Mouse (Mus musculus): ENCODE data around the gene Scarb1. TPM values are rescaled to one million over a fixed set of nuclear protein-coding genes. Genes with fewer than 3 reads are reported as not detected.

Gene Scarb1
- polyA plus RNA-seq, 1 experiment from 2014 or later, result 66.1 TPM

GRCm38 (mm10) chr5:125268033-125268765 lies 72.7 kb downstream of the Scarb1 start:
- no peak for ATAC-seq (ENCODE audit: low read depth)
- 15% methylated on average over 10 of the region's 10 CpGs for WGBS (ENCODE audit: insufficient replicate concordance)

GRCm38 (mm10) chr5:125267150-125267961 lies 73.5 kb downstream of the Scarb1 start:
- Histone ChIP-seq H3K27me3 (0 out of 2 replicates have a peak, but pooled peaks cover 3% of the 10 kb centered on the region), H3K27ac (no peak overlapping the region), H3K9me3 (replicated peaks) (no peaks in the 10 kb centered on the region), H3K4me1 (replicated peaks) (peaks cover 25% of the 10 kb centered on the region), H3K4me3 (replicated peaks) (no peak overlapping the region), H3K9ac (no peak overlapping the region), H3K36me3 (no peaks in the 10 kb centered on the region), H3K4me2 (peak overlapping the region; percentile 45)
- WGBS (ENCODE audit: insufficient replicate concordance), result 40% methylated on average over 35 of the region's 35 CpGs
- ATAC-seq (ENCODE audit: low read depth) (no peak), DNase-seq (no peak)

More at GRCm38 (mm10) chr5:125268033-125268765, 72.7 kb downstream of the Scarb1 start:
- Histone ChIP-seq H3K27ac (no peak overlapping the region), H3K27me3 (0 out of 2 replicates have a peak, but pooled peaks cover 3% of the 10 kb centered on the region), H3K9me3 (replicated peaks) (no peaks in the 10 kb centered on the region), H3K4me3 (replicated peaks) (no peak overlapping the region), H3K4me2 (peak overlapping the region; percentile 45), H3K9ac (no peak overlapping the region), H3K4me1 (replicated peaks) (peaks cover 32% of the 10 kb centered on the region), H3K36me3 (no peaks in the 10 kb centered on the region)
- peak; percentile 46 for DNase-seq

GRCm38 (mm10) chr5:125266128-125266527 lies 74.8 kb downstream of the Scarb1 start:
- 76% methylated on average over 9 of the region's 9 CpGs for WGBS (ENCODE audit: insufficient replicate concordance)
- no peak for ATAC-seq (ENCODE audit: low read depth)
- DNase-seq, result no peak
- no peak overlapping the region for H3K4me3 ChIP-seq (replicated peaks)
- H3K27ac ChIP-seq, result no peak overlapping the region
- 0 out of 2 replicates have a peak, but pooled peaks cover 3% of the 10 kb centered on the region for H3K27me3 ChIP-seq
- no peak overlapping the region for H3K9ac ChIP-seq
- no peaks in the 10 kb centered on the region for H3K9me3 ChIP-seq (replicated peaks)
- H3K4me1 ChIP-seq (replicated peaks), result peaks cover 15% of the 10 kb centered on the region
- H3K36me3 ChIP-seq, result no peaks in the 10 kb centered on the region
- no peak overlapping the region for H3K4me2 ChIP-seq

- Histone ChIP-seq H3K4me3 (replicated peaks) (no peak overlapping the region), H3K9me3 (replicated peaks) (no peaks in the 10 kb centered on the region), H3K27ac (no peak overlapping the region), H3K9ac (no peak overlapping the region), H3K27me3 (0 out of 2 replicates have a peak, but pooled peaks cover 8% of the 10 kb centered on the region), H3K4me2 (no peak overlapping the region), H3K4me1 (replicated peaks) (0 out of 2 replicates have a peak, but pooled peaks cover 10% of the 10 kb centered on the region), H3K36me3 (no peaks in the 10 kb centered on the region)
- DNase-seq, result no peak
- 26% methylated on average over 17 of the region's 17 CpGs for WGBS (ENCODE audit: insufficient replicate concordance)
- ATAC-seq (ENCODE audit: low read depth), result no peak
Observed at GRCm38 (mm10) chr5:125264700-125265099, 76.2 kb downstream of the Scarb1 start.

- ATAC-seq (ENCODE audit: low read depth) (no peak), DNase-seq (no peak)
- H3K27ac ChIP-seq, result no peak overlapping the region
- no peak overlapping the region for H3K4me2 ChIP-seq
- H3K27me3 ChIP-seq, result 0 out of 2 replicates have a peak, but pooled peaks cover 4% of the 10 kb centered on the region
- 0 out of 2 replicates have a peak, but pooled peaks cover 7% of the 10 kb centered on the region for H3K4me1 ChIP-seq (replicated peaks)
- H3K9ac ChIP-seq, result no peak overlapping the region
- H3K36me3 ChIP-seq, result no peaks in the 10 kb centered on the region
- WGBS (ENCODE audit: insufficient replicate concordance), result 47% methylated on average over 7 of the region's 7 CpGs
- no peak overlapping the region for H3K4me3 ChIP-seq (replicated peaks)
- H3K9me3 ChIP-seq (replicated peaks), result no peaks in the 10 kb centered on the region
Observed at GRCm38 (mm10) chr5:125262578-125262977, 78.3 kb downstream of the Scarb1 start.

GRCm38 (mm10) chr5:125253917-125254316 lies 87.0 kb downstream of the Scarb1 start:
- no peaks in the 10 kb centered on the region for H3K36me3 ChIP-seq
- H3K4me1 ChIP-seq (replicated peaks), result no peaks in the 10 kb centered on the region
- no peak overlapping the region for H3K4me2 ChIP-seq
- no peak overlapping the region for H3K4me3 ChIP-seq (replicated peaks)
- 0 out of 2 replicates have a peak, but pooled peaks cover 3% of the 10 kb centered on the region for H3K27me3 ChIP-seq
- no peak overlapping the region for H3K9ac ChIP-seq
- DNase-seq (no peak), ATAC-seq (ENCODE audit: low read depth) (no peak)
- 35% methylated on average over 5 of the region's 5 CpGs for WGBS (ENCODE audit: insufficient replicate concordance)
- H3K27ac ChIP-seq, result no peak overlapping the region
- peaks cover 4% of the 10 kb centered on the region; the same call in 1 of the 2 replicates for H3K9me3 ChIP-seq (replicated peaks)

GRCm38 (mm10) chr5:125253448-125253847 lies 87.4 kb downstream of the Scarb1 start:
- H3K27me3 ChIP-seq, result peaks cover 6% of the 10 kb centered on the region
- H3K4me3 ChIP-seq (replicated peaks), result no peak overlapping the region
- no peak overlapping the region for H3K4me2 ChIP-seq
- H3K4me1 ChIP-seq (replicated peaks), result no peaks in the 10 kb centered on the region
- H3K27ac ChIP-seq, result no peak overlapping the region
- ATAC-seq (ENCODE audit: low read depth), result no peak
- no peaks in the 10 kb centered on the region for H3K36me3 ChIP-seq
- no peak for DNase-seq
- H3K9me3 ChIP-seq (replicated peaks), result peaks cover 4% of the 10 kb centered on the region; the same call in 1 of the 2 replicates
- H3K9ac ChIP-seq, result no peak overlapping the region
- 69% methylated on average over 3 of the region's 3 CpGs for WGBS (ENCODE audit: insufficient replicate concordance)

GRCm38 (mm10) chr5:125252664-125253063 lies 88.2 kb downstream of the Scarb1 start:
- Histone ChIP-seq H3K4me1 (replicated peaks) (no peaks in the 10 kb centered on the region), H3K4me2 (no peak overlapping the region), H3K27me3 (peaks cover 12% of the 10 kb centered on the region), H3K36me3 (no peaks in the 10 kb centered on the region), H3K9me3 (replicated peaks) (peaks cover 4% of the 10 kb centered on the region; the same call in 1 of the 2 replicates), H3K4me3 (replicated peaks) (no peak overlapping the region), H3K27ac (no peak overlapping the region), H3K9ac (no peak overlapping the region)
- DNase-seq (no peak), ATAC-seq (ENCODE audit: low read depth) (no peak)
- 57% methylated on average over 8 of the region's 8 CpGs for WGBS (ENCODE audit: insufficient replicate concordance)

- H3K9ac ChIP-seq, result no peak overlapping the region
- ATAC-seq (ENCODE audit: low read depth) (no peak), DNase-seq (no peak)
- H3K36me3 ChIP-seq, result no peaks in the 10 kb centered on the region
- H3K27ac ChIP-seq, result no peak overlapping the region
- peaks cover 18% of the 10 kb centered on the region for H3K27me3 ChIP-seq
- peaks cover 4% of the 10 kb centered on the region; the same call in 1 of the 2 replicates for H3K9me3 ChIP-seq (replicated peaks)
- H3K4me1 ChIP-seq (replicated peaks), result no peaks in the 10 kb centered on the region
- H3K4me2 ChIP-seq, result no peak overlapping the region
- 39% methylated on average over 15 of the region's 15 CpGs for WGBS (ENCODE audit: insufficient replicate concordance)
- no peak overlapping the region for H3K4me3 ChIP-seq (replicated peaks)
Observed at GRCm38 (mm10) chr5:125251885-125252615, 88.8 kb downstream of the Scarb1 start.

GRCm38 (mm10) chr5:125249187-125249586 lies 91.7 kb downstream of the Scarb1 start:
- Histone ChIP-seq H3K9ac (no peak overlapping the region), H3K4me3 (replicated peaks) (no peak overlapping the region), H3K4me2 (no peak overlapping the region), H3K36me3 (no peaks in the 10 kb centered on the region), H3K4me1 (replicated peaks) (no peaks in the 10 kb centered on the region; the same call in 1 of the 2 replicates), H3K9me3 (replicated peaks) (no peaks in the 10 kb centered on the region), H3K27ac (no peak overlapping the region), H3K27me3 (peaks cover 41% of the 10 kb centered on the region)
- 46% methylated on average over 6 of the region's 6 CpGs for WGBS (ENCODE audit: insufficient replicate concordance)
- DNase-seq (no peak), ATAC-seq (ENCODE audit: low read depth) (peak; percentile 64)

GRCm38 (mm10) chr5:125246711-125247110 lies 94.2 kb downstream of the Scarb1 start:
- DNase-seq, result no peak
- H3K27me3 ChIP-seq, result peaks cover 49% of the 10 kb centered on the region
- no peak overlapping the region for H3K4me3 ChIP-seq (replicated peaks)
- 49% methylated on average over 4 of the region's 4 CpGs for WGBS (ENCODE audit: insufficient replicate concordance)
- no peaks in the 10 kb centered on the region for H3K9me3 ChIP-seq (replicated peaks)
- no peak overlapping the region for H3K27ac ChIP-seq
- no peak for ATAC-seq (ENCODE audit: low read depth)
- no peaks in the 10 kb centered on the region for H3K36me3 ChIP-seq
- no peak overlapping the region for H3K9ac ChIP-seq
- no peaks in the 10 kb centered on the region; the same call in 1 of the 2 replicates for H3K4me1 ChIP-seq (replicated peaks)
- no peak overlapping the region for H3K4me2 ChIP-seq
